Mouse (Mus musculus): ENCODE results near the gene Cox7c. TPM values are rescaled to one million over a fixed set of nuclear protein-coding genes. Genes with fewer than 3 reads are reported as not detected.
"Not testable (repeated sequence)": the region's sequence is repeated elsewhere in the genome, so short reads cannot be mapped to it uniquely, and the experiment has no call there.

Gene Cox7c
- 100 to 1,000 TPM; 690 to 798 (median 746) TPM for total RNA-seq (2022)

DNA sequence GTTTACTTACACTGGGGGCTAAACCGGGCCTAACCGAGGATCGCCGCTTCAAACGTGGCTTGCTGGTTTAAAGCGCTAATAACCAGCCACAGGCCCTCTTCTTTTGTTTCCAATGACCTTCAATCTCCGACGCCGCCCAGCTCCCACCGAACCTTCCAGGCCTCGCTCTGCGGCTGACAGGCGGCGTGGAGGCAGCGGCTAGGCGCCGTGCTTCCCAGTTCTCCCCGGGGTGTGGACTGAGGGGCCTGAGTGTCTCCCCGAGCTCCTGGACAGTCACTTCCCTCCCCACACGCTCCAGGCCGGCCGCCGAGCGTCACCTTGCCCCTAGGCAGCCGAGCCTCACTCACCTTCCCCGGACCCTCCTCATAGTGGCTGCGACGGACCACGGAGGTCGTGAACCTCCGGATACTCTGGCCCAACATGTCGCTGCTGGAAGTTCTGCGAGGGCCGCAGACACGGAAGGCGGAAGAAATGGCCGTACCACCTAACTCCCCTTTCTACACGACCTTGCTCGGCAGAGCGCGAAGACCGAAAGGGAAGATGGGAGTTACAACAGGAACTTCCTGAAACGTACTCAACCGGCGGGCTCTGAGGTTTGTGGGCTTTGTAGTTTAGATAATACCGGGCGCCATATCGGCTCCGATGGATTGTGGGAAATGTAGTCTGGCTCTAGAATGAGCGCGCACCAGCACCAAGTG is at the start of gene Cox7c:
TSS of gene Cox7c (minus strand) at position 651 of the 698 bp plus-strand sequence.
- peak; percentile 69 to 73 for DNase-seq (ENCODE audit: low spot score in 2 of 2)

DNA sequence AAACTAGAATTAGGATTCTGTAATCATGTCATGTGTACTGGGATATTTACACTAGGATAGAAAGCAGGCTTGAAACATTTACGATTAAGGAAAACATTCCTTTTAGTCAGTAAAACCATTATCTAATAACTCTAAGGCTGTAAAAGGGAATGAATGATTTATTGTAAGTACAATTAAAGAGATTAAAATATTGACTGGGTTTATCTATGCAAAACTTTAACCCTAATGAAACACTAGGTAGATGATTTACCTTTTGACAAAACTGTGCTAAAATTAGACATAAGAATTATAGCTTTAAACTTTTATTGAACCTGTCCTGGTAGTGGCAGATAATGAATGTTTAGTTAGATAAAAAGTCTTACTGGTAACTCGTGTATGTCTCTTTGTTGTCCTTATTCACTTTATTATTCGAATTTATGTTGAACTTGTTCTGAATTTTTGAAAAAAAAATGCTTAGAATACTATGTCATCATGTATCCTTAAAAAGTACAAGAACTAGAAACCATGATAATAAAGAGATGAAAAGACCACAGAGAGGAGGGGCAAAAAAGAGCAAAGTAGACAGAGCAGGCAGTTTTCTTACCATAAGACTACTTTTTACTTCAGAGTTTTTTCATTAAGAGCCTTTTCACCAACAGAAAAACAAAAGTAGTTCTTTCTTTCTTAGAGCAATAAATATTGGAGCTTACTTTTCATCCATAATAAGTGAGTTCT is 21.5 kb upstream of the Cox7c start:
- no peak for DNase-seq (ENCODE audit: low spot score in 2 of 2)

DNA sequence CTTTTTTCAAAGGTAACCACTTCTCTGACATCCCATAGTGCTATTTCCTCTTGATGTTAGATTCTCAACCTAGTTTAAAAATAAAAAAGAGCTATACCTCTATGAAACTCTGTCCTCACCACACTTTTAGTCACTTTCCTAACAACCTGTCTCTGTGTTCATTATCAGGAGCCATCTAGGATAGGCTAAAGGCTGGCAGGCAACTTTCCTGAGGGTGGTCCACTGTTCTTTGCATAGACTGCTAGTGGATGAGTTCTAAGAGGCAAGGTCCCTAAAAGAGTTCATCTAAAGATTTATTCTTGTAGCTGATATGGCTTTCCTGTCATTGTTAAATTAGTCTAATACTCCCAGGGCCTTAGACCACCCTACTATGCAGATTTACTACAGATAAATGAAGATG is 20.8 kb upstream of the Cox7c start:
- DNase-seq (ENCODE audit: low spot score in 2 of 2) = no peak

DNA sequence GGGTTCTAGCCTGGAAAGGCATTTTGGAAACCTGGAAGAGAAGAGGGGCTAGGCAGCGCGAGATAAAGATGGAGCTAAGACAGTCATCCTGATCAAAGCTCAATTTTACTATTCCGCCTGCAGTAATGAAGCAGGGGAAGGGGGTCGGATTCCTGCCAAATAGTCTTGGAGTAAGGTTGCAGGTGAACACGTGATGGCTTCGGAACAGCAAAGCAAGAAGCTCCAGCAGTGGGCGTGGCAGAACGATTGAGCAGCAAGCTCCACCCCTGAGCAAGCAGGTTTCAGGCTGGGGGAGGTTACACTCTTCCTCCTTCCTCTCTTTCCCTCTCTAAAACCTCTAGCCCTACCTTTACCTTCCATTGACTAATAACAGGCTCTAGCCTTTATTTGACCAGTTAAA is 7.4 kb upstream of the Cox7c start:
- not testable (repeated sequence) for DNase-seq (ENCODE audit: low spot score in 2 of 2)

DNA sequence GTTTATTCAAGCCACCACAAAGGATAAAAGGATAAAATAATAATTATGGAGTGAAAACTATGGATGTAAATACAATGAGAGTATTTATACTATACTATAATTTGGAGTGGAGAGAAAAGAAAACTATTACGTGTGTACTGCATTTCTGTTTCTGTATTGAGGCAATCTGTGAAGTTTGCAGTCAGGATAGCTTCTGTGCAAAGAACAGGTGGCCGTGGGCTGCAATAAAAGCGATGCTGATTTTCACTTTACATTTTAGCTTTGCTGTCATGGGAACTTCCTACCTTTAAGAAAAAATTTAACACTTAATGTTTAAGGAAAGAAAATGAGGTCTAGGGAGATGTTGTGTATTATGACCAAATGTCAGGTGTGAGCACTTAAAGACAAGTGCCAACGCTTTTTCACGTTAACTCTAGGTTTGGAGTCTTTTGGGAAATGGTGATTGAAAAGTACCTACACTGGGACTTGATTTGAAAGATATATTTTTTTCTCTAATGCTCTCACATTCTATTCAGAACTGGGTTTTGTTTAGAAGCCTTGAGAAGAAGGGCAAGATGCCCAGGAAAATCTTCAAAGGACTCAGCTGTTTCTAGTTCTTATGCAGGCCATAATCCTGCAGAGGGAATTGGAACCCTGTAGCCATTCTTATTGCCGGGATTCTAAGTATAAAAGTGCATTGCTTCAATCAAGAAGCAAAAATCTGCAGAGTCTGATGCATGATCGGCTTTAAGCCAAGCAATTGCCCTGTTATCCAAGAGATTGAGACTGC is 41.6 kb downstream of the Cox7c start:
- DNase-seq (ENCODE audit: low spot score in 2 of 2) = no peak

Data from gastrocnemius, adult 8-10 months (tissue).